Mouse (Mus musculus) adrenal gland, adult 8-10 months (tissue): ENCODE measurements around the gene Qdpr. TPM values are rescaled to one million over a fixed set of nuclear protein-coding genes. Genes with fewer than 3 reads are reported as not detected.

Experiments
- total RNA-seq, 4 experiments: library from RNA; stranded (reverse); gene quantifications; 2 replicates each; pipeline ENCODE4 v1.2.4; 2022

Gene Qdpr
- total RNA-seq, 4 experiments from 2014 or later = 112 to 136 (median 124) TPM

Other genes with a start within 250 kb of the Qdpr start
- gene Clrn2, start 3.5 kb upstream of the Qdpr start, total RNA-seq = not detected
- gene Lap3, start 43.1 kb upstream of the Qdpr start, total RNA-seq = 10 to 100 TPM; 48.6 to 67.8 (median 56.1) TPM
- 100 to 1,000 TPM in 3 of 4 experiments, 10 to 100 TPM in 1; 95.4 to 122 (median 111) TPM for gene Med28, start 70.0 kb upstream of the Qdpr start, total RNA-seq
- gene Fam184b, start 189.4 kb upstream of the Qdpr start, total RNA-seq = under 1 TPM; 0.24 to 0.43 (median 0.36) TPM
- 1 to 10 TPM in 2 of 4 experiments, under 1 TPM in 2; 0.46 to 1.7 (median 1.1) TPM for gene Ncapg, start 219.7 kb upstream of the Qdpr start, total RNA-seq